Mouse (Mus musculus) activated CD4-positive, CD25-positive, alpha-beta regulatory T cell, adult 4 months (primary cell): ENCODE data around the gene Olfr644. TPM values are rescaled to one million over a fixed set of nuclear protein-coding genes. Genes with fewer than 3 reads are reported as not detected.

Experiments used
- ATAC-seq: one replicate; pipeline ENCODE4 v1.8.0; 2017
- polyA plus RNA-seq, 2 experiments: library from polyadenylated mRNA; unstranded; fragments of 100-300 nt; shearing (Covaris generic); gene quantifications; one replicate each; pipeline ENCODE4 v1.2.1; 2017

Olfr644 gene
- not detected for polyA plus RNA-seq

DNA sequence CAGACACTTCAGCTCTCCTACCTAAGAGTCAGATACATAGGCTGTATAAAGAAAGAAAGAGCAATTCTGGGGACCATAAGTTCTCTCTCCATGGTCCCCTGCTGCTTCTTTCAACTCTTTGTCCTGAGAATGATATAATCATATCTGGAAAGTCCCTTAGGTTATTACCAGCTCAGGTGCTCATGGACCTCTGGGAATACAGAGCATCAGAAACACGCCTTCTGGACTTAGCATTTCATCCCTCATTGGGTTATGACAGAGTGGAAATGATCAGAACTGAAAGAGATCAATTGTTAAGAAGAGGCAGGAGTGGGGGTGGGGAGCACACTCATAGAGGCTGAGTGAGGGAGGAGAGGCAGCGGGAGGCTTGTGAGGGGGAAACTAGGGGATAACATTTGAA lies at the start of gene Olfr644:
Olfr644 (minus strand) TSS at position 101 of the 400 bp plus-strand sequence.
- ATAC-seq = no peak

DNA sequence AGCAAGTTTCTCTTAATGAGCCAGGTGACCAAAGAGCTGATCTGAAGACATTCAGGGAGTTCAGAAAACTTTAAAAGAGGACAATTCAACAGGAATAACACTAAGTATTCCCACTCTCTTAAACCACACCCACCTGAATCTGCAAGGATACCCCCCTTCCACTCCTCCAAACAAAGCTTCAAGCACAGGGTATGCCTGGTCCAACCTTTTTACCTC lies 33.0 kb upstream of the Olfr644 start, which contains the start of gene Olfr646:
Olfr646 (plus strand) TSS at position 117 of the 216 bp plus-strand sequence.
- ATAC-seq = no peak

DNA sequence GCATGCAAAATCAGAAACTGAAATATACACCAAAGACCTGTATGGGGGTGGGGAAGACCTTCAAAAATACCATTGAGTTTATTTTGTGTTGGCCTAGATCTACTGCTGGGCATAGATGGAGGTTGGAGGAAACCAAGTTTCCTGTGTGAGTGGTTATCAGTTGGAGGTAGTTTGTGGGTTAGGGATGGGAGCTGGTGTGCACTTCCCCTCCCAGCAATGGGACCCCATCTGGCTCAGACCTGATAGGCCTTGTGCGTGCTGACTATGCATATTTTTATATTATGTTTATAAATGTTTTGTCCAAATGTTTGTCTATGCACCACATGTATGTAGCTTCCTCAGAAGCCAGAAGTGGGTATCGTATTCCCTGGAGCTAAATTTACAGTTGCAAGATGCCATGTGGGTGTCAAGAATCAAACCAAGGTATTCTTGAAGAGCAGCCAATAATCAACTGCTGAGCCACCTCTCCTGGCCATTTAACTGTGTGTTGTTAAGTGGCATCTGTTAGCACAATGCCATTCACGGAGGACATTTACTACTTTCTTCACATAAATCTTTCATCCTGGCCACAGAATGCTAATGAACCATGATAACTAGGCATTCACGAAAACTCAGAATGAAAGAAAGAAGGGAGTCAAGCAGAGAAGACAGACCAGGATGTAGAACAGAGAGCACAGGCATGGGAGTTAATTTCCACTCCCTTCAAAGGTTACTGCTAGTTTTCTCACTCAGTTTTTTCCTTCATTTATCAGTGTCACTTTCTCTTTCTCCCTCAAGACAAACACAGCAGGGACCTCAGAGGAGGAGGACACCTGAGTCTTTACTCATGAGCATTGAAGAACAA lies 32.5 kb upstream of the Olfr644 start:
- ATAC-seq = no peak

DNA sequence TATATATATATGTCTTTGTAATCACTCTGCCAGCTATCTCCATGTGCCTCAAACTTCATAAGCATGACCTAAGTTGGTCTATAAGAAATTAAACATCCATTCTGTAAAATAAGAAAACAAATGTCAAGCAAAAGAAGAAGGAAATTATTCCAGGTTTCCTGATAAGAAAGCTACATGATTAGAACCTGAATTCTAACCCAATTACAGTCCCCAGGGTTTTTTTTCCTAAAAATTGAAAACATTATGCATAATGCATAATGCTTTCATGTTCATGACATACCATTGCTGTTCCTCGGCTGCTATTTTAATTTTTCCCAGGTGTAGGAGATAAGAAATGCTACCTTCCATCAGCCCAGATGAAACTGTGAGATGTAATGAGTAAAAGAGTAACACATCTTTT lies 13.7 kb upstream of the Olfr644 start, which contains the start of gene Olfr645:
Olfr645 (minus strand) TSS at position 101 of the 400 bp plus-strand sequence.
- ATAC-seq = no peak

DNA sequence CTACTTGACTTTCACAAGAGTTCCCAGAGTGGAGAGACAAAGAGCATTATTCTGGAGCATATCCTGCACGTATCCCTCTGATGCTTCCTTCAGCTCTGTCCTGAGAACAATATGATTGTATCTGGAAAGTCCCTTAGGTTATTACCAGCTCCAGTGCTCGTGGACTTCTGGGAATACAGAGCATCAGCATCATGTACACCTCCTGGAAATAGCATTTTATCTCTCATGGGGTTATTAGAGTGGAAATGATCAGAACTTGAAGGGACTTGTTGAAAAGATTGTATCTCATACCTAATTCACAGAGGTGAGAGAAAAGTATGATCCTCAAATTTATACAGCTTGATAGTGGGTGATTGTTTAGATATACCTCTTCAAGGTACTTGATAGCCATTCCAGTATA lies 10.3 kb downstream of the Olfr644 start, which contains the start of gene 4930516K23Rik:
4930516K23Rik (minus strand) TSS at position 101 of the 400 bp plus-strand sequence.
- ATAC-seq = no peak

DNA sequence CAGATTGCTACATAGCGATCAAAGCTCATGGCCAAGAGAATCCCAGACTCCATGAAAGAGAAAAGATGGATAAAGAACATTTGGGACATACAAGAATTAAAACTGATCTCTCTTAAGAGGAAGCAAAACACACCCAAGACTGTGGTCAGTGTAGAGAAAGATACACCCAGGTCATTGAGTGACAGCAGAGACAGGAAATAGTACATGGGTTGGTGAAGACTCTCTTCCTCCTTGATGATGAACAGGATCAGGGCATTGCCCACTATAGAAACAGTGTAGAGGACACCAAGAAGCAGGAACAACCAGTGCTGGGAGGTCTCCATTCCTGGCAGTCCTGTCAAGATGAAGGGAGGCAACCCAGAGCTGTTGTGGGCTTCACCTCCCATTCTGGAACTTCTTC lies 12.5 kb downstream of the Olfr644 start:
- ATAC-seq = no peak

DNA sequence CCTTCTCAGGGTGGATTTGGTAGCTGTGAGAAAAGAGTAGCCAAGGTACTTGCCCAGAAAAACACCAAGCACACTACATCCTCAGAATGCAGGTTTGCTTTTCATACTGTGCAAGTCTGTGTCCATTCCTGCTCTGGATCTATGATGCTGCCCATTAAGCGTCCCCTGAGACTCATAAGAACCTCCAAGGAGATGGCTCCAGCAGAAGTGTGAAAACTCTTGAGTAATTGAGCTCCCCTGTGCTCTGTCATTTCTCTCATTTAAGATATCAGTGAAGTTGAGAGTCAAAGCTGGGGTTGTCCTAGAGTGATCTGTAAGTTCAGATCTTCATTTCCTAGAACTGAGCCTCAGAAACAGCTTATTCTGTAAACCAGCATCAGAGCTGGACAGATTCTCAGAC lies 19.1 kb downstream of the Olfr644 start, which contains the start of gene Olfr642:
Olfr642 (minus strand) TSS at position 101 of the 400 bp plus-strand sequence.
- ATAC-seq = no peak

DNA sequence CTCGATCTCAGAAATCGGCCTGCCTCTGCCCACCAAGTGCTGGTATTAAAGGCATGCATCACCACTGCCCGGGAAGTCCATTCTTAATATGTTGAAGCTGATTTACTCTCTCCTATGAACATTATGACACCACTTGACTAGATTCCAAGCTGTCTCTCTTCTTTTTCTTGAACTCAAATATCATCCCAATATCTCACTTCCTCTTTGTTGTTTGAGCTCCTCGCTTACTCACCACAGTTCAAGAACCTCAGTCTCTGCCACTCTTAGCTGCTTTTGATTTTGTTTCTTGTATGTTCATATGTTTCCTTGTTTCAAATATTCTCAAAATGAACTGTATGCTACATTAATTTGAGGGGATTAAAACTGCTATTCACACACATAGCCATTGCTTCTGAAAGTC lies 20.9 kb downstream of the Olfr644 start:
- ATAC-seq = no peak

DNA sequence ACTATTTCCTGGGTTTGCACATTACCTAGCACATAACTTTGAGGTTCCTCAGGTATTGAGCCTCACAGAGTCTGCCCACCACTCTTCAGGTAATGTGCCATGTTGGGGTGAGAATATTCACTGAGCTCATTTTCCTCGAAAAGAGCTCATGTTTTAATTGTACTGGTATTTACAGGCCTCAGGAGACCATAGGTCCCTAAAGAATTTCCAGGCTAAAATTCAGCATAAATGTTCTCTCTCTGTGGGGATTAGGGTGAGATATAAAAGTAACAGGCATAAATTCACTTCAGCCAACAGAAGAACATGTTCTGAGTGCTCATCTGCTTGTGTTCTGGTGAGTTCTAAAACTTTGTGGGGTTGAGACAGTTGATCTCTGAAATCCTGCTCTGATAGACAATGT lies 36.5 kb downstream of the Olfr644 start, which contains the start of gene Olfr641:
Olfr641 (plus strand) TSS at position 301 of the 400 bp plus-strand sequence.
- no peak for ATAC-seq

DNA sequence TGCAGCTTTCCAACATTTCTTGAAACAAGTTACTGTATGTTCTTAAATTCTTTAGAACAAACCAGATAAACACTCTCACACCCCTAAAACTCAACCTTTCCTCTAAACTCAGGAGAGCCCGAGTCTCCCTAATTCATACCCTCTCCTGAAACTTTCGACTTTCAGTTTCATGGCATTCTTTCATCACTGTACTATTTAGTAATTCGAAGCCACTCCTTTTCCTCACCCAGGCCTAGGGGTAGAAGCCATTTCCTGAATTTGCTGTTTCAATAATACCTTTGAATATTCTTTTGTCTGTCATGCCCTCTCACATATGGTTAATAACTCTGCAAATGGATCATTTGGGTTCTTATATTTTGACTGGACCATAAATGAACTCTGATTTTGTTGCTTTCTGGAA lies 44.7 kb downstream of the Olfr644 start:
- no peak for ATAC-seq

DNA sequence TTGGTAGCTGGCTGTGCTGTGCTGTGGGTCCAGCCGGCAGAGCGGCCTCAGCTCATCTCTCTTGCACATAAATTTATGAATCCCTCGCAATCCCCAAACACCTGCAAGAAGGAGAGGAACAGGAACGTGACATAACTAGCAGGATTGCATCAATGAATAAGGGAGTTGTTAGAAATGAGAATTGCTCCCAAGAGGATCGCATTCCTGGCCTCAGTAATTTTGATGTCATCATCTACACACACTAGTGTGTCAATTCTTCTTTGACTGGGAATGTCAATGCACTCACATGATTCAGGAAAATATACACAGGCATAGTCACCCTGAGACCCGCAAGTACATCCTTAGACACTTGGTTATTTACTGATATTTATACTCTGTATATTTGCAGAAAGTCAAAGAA lies 46.2 kb downstream of the Olfr644 start, which contains the start of gene Olfr640:
Olfr640 (minus strand) TSS at position 101 of the 400 bp plus-strand sequence.
- no peak for ATAC-seq

DNA sequence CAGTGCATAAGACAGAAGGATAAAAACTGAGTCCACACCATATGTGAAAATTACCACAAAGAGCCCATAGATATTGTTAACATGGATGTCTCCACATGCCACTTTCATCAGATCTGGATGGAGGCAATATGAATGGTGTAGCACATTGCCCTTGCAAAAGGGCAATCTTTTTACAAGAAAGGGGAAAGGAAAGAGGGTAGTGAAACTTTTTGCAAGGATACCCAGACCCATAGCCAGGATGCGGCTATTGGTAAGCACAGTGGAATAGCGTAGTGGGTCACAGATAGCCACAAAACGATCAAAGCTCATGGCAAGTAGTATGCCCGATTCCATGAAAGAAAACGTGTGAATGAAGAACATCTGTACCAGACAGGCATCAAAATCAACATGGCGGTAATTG lies 50.0 kb downstream of the Olfr644 start:
- ATAC-seq = no peak

DNA sequence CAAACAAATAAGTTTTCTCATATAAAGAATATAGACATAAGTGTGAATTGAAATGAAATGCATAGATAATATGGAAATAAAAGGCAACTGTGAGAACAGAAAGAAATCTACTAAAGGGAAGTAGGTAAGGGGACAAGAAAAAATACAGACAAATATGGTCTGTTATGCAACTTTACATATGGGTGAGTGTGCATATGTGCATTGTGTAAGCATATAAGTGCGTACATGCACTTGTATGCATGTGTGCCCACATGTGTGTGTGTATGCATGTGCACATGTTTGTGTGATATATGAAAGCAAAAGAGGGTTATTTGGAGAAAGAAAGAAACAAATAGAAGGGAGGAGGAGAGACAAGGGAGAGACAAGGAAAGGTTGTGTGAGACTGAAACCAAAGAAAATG lies 52.7 kb downstream of the Olfr644 start:
- ATAC-seq = no peak

DNA sequence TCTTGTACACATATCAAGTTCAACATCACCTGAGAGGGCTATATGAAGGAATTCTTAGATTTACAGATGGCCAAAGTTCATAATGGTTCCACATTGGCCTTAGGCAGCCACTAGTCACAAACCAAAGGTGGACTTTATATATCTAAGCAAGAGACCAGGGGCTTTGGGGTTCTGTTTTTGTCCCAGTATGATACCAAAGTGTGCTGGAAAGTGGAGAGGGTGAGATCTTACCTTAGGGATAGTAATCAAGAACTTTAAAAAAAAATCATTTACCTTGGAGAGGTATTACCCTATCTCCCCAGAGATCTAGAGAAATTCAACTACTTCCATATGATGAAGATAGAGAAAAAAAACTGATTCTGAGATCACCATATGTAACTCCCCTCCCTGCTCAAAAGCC lies 54.5 kb downstream of the Olfr644 start, which contains the start of gene Olfr639:
Olfr639 (minus strand) TSS at position 101 of the 400 bp plus-strand sequence.
- no peak for ATAC-seq

Other genes with a start within 250 kb of the Olfr644 start
- gene Hbb-bs, start 243.8 kb downstream of the Olfr644 start, polyA plus RNA-seq = 100 to 1,000 TPM in 1 of 2 experiments, 1 to 10 TPM in 1; 8.3 to 367 TPM
- not detected for gene Hbb-bh2, start 231.3 kb downstream of the Olfr644 start, polyA plus RNA-seq
- gene Hbb-bh1, start 228.7 kb downstream of the Olfr644 start, polyA plus RNA-seq = not detected
- not detected for gene Hbb-y, start 218.7 kb downstream of the Olfr644 start, polyA plus RNA-seq
- gene Olfr66, start 185.6 kb downstream of the Olfr644 start, polyA plus RNA-seq = under 1 TPM in 1 of 2 experiments, not detected in 1; 0.19 TPM
- gene Olfr64, start 177.4 kb downstream of the Olfr644 start, polyA plus RNA-seq = not detected
- not detected for gene Olfr65, start 168.4 kb downstream of the Olfr644 start, polyA plus RNA-seq
- not detected for gene Olfr631, start 143.0 kb downstream of the Olfr644 start, polyA plus RNA-seq
- gene Olfr632, start 137.5 kb downstream of the Olfr644 start, polyA plus RNA-seq = not detected
- gene Olfr633, start 127.4 kb downstream of the Olfr644 start, polyA plus RNA-seq = not detected
- under 1 TPM in 1 of 2 experiments, not detected in 1; 0.08 TPM for gene Olfr635, start 100.7 kb downstream of the Olfr644 start, polyA plus RNA-seq
- gene Olfr638, start 73.1 kb downstream of the Olfr644 start, polyA plus RNA-seq = not detected
- not detected for gene Olfr639, start 54.6 kb downstream of the Olfr644 start, polyA plus RNA-seq
- gene Olfr640, start 46.3 kb downstream of the Olfr644 start, polyA plus RNA-seq = not detected
- gene Olfr641, start 36.4 kb downstream of the Olfr644 start, polyA plus RNA-seq = not detected
- gene Olfr642, start 19.2 kb downstream of the Olfr644 start, polyA plus RNA-seq = under 1 TPM in 1 of 2 experiments, not detected in 1; 0.07 TPM
- gene 4930516K23Rik, start 10.4 kb downstream of the Olfr644 start, polyA plus RNA-seq = not detected
- not detected for gene Olfr645, start 13.6 kb upstream of the Olfr644 start, polyA plus RNA-seq
- not detected for gene Olfr646, start 33.0 kb upstream of the Olfr644 start, polyA plus RNA-seq
- gene Ubqln5, start 58.0 kb upstream of the Olfr644 start, polyA plus RNA-seq = not detected
- gene Olfr643, start 65.5 kb upstream of the Olfr644 start, polyA plus RNA-seq = not detected
- gene Ubqln3, start 71.4 kb upstream of the Olfr644 start, polyA plus RNA-seq = not detected
- not detected for gene Ubqlnl, start 78.7 kb upstream of the Olfr644 start, polyA plus RNA-seq
- not detected for gene Olfm5, start 93.0 kb upstream of the Olfr644 start, polyA plus RNA-seq
- under 1 TPM; 0.28 to 0.47 TPM for gene Olfr648, start 111.5 kb upstream of the Olfr644 start, polyA plus RNA-seq
- gene Olfr649, start 124.1 kb upstream of the Olfr644 start, polyA plus RNA-seq = not detected
- gene Trim6, start 146.9 kb upstream of the Olfr644 start, polyA plus RNA-seq = 1 to 10 TPM in 1 of 2 experiments, not detected in 1; 1.8 TPM
- 10 to 100 TPM; 48.2 to 67.3 TPM for gene Trim34a, start 172.6 kb upstream of the Olfr644 start, polyA plus RNA-seq
- gene Trim5, start 216.2 kb upstream of the Olfr644 start, polyA plus RNA-seq = 10 to 100 TPM; 34.0 to 38.2 TPM
- gene Trim12a, start 243.6 kb upstream of the Olfr644 start, polyA plus RNA-seq = 100 to 1,000 TPM; 132 to 142 TPM